Mouse (Mus musculus): Measurements from ENCODE around the gene Rbfox1.

The Rbfox1 gene

GRCm38 (mm10) chr16:6946151-6946550 lies 1061.0 kb downstream of the Rbfox1 start:
- no peak for DNase-seq (ENCODE audit: low spot score)

GRCm38 (mm10) chr16:6949666-6950065 lies 1064.5 kb downstream of the Rbfox1 start:
- no peak for DNase-seq (ENCODE audit: low spot score)

- DNase-seq (ENCODE audit: low spot score), result no peak
Measured at GRCm38 (mm10) chr16:6955102-6955675, 1070.0 kb downstream of the Rbfox1 start.

- DNase-seq (ENCODE audit: low spot score), result no peak
Measured at GRCm38 (mm10) chr16:6961931-6962379, 1076.8 kb downstream of the Rbfox1 start.

GRCm38 (mm10) chr16:6962508-6962907 lies 1077.4 kb downstream of the Rbfox1 start:
- no peak for DNase-seq (ENCODE audit: low spot score)

- no peak for DNase-seq (ENCODE audit: low spot score)
Measured at GRCm38 (mm10) chr16:6963533-6963932, 1078.4 kb downstream of the Rbfox1 start.

GRCm38 (mm10) chr16:6964720-6965583 lies 1079.8 kb downstream of the Rbfox1 start:
- DNase-seq (ENCODE audit: low spot score), result no peak

- no peak for DNase-seq (ENCODE audit: low spot score)
Measured at GRCm38 (mm10) chr16:6969986-6970385, 1084.8 kb downstream of the Rbfox1 start.

GRCm38 (mm10) chr16:6976341-6976740 lies 1091.2 kb downstream of the Rbfox1 start:
- DNase-seq (ENCODE audit: low spot score), result no peak

- no peak for DNase-seq (ENCODE audit: low spot score)
Measured at GRCm38 (mm10) chr16:6983947-6984346, 1098.8 kb downstream of the Rbfox1 start.

- no peak for DNase-seq (ENCODE audit: low spot score)
Measured at GRCm38 (mm10) chr16:6986031-6986430, 1100.9 kb downstream of the Rbfox1 start.

GRCm38 (mm10) chr16:6986494-6986893 lies 1101.3 kb downstream of the Rbfox1 start:
- no peak for DNase-seq (ENCODE audit: low spot score)

- DNase-seq (ENCODE audit: low spot score), result no peak
Measured at GRCm38 (mm10) chr16:6992251-6992650, 1107.1 kb downstream of the Rbfox1 start.

GRCm38 (mm10) chr16:6993180-6993579 lies 1108.0 kb downstream of the Rbfox1 start:
- DNase-seq (ENCODE audit: low spot score), result no peak

- no peak for DNase-seq (ENCODE audit: low spot score)
Measured at GRCm38 (mm10) chr16:6997109-6997508, 1112.0 kb downstream of the Rbfox1 start.

- no peak for DNase-seq (ENCODE audit: low spot score)
Measured at GRCm38 (mm10) chr16:6997834-6998233, 1112.7 kb downstream of the Rbfox1 start.

- DNase-seq (ENCODE audit: low spot score), result no peak
Measured at GRCm38 (mm10) chr16:7004565-7004964, 1119.4 kb downstream of the Rbfox1 start.

GRCm38 (mm10) chr16:7005478-7005877 lies 1120.3 kb downstream of the Rbfox1 start:
- no peak for DNase-seq (ENCODE audit: low spot score)

GRCm38 (mm10) chr16:7017310-7017709 lies 1132.2 kb downstream of the Rbfox1 start:
- DNase-seq (ENCODE audit: low spot score), result no peak

- no peak for DNase-seq (ENCODE audit: low spot score)
Measured at GRCm38 (mm10) chr16:7034231-7034630, 1149.1 kb downstream of the Rbfox1 start.

- no peak for DNase-seq (ENCODE audit: low spot score)
Measured at GRCm38 (mm10) chr16:7036566-7036965, 1151.4 kb downstream of the Rbfox1 start.

GRCm38 (mm10) chr16:7036988-7037387 lies 1151.8 kb downstream of the Rbfox1 start:
- no peak for DNase-seq (ENCODE audit: low spot score)

GRCm38 (mm10) chr16:7038639-7039260 lies 1153.6 kb downstream of the Rbfox1 start:
- DNase-seq (ENCODE audit: low spot score), result no peak
